9 mouse cellular contexts compared by ENCODE assay signal in the genomic region with DNA sequence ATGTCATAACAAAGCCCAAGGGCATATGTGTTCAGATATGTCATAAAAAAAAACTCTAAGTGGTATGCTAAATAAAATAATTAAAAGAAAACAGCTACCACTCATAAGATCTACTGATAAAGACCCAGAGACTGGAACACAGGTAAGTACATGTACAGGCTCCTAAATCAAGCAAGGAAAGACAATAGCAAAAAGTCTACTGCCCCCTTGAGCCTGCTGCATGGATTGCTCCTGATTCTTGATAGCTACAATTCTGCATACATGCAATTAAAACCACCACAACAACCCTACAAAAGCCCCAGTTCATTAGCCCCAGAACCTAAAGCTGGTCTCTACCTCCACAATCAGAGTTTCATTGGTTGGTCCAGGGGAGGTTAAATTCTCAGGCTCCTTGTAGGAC.
DNase-seq lines count a peak whose midpoint lies in the region; TF ChIP-seq lines count a peak whose summit lies in the region.
"Had no signal": no experiment of that assay in that cellular context is flagged by ENCODE, and none has a peak within 500 bp of the region (broad histone marks: within the 10 kb centered on the region; RNA-seq: fewer than 3 reads in every experiment).

No protein-coding gene starts in this region.

- no peaks in the 10 kb centered on the region for H3K4me1 ChIP-seq in cortical plate, adult 2 months (ENCODE audit: control insufficient read depth, insufficient read depth, low read length)

- H3K27ac ChIP-seq in cortical plate, adult 2 months (ENCODE audit: insufficient read depth, low read length), result no peak overlapping the region
- H3K27ac ChIP-seq: macrophage had no signal

- H3K4me3 ChIP-seq in cortical plate, adult 2 months (ENCODE audit: insufficient read depth, low read length), result no peak overlapping the region

- peak; percentile 53; the same call in 1 of the 2 replicates for TF ChIP-seq CTCF in cortical plate, adult 2 months (IDR thresholded peaks at IDR 0.05; ENCODE audit: extremely low read depth, insufficient read depth, low read length)

- no peak for TF ChIP-seq POLR2A in cortical plate, adult 2 months (IDR thresholded peaks at IDR 0.05; ENCODE audit: extremely low read depth, insufficient read depth, low read length)

- DNase-seq in heart, adult 8-10 months (ENCODE audit: low spot score), result peak; percentile 11
- no peak for DNase-seq in heart, adult 9 months (ENCODE audit: low spot score in 2 of 2)
- DNase-seq in right cerebral cortex, adult 2 months (ENCODE audit: low spot score in 2 of 2), result peak; percentile 43 to 52
- DNase-seq in right cerebral cortex, postnatal 4 days, result no peak
- DNase-seq in lung, postnatal 36 days, result peak; percentile 71
- DNase-seq in Muller cell, postnatal 12 days (ENCODE audit: inconsistent ontology term), result no peak
- no peak for DNase-seq in right cerebral cortex, postnatal 10 days (ENCODE audit: low spot score in 2 of 2)

Comparison
In these comparisons a context has a peak if more than half of its experiments do, and no peak if none do; other contexts are left out.
1. DNase-seq: peak in heart, adult 8-10 months (single experiment), right cerebral cortex, adult 2 months (2 of 2) and lung, postnatal 36 days (single experiment); none in heart, adult 9 months (0 of 2), right cerebral cortex, postnatal 4 days (single experiment), Muller cell, postnatal 12 days (single experiment) and right cerebral cortex, postnatal 10 days (0 of 2).